Mouse (Mus musculus): ENCODE measurements at regions not wholly inside any gene's neighbourhood (a gene's known extent, or its start where the extent isn't known, plus 50 kb on each side); places are given as distances from the start of the nearest gene placed in this dataset.

DNA sequence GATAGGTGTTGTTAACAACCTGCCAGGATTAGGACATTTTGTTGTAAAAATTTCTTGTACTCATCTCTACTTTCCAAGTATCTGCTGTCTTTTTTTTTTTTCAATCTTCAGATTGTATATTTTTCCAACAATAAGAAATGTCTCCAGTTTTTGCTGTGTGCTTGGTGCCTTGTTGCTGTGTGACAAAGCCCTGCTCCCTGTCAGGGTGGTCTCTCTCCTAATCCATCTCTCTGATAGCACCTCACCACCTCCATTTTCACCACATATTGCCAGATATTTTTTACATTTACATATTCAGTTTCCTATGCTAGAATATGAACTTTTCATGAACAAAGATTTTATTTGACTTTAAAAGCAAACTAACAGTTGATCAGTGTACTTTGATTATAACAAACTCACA, 50.1 kb upstream of the Spred1 start:
- H3K9me3 ChIP-seq (replicated peaks; ENCODE audit: control insufficient read depth, low read length) = no peaks in the 10 kb centered on the region
- H3K27me3 ChIP-seq (ENCODE audit: control insufficient read depth, insufficient read depth, low read depth, low read length) = no peaks in the 10 kb centered on the region
- H3K4me1 ChIP-seq (ENCODE audit: control insufficient read depth, low read depth, low read length) = no peaks in the 10 kb centered on the region
- H3K9ac ChIP-seq (ENCODE audit: low read depth, low read length) = no peak overlapping the region
- H3K36me3 ChIP-seq (ENCODE audit: control insufficient read depth, insufficient read depth) = no peaks in the 10 kb centered on the region
- H3K4me2 ChIP-seq (ENCODE audit: low read depth, low read length) = no peak overlapping the region
- H3K27ac ChIP-seq (ENCODE audit: low read length) = no peak overlapping the region
- H3K4me3 ChIP-seq (ENCODE audit: low read depth, low read length) = no peak overlapping the region
- no peak for ATAC-seq (ENCODE audit: low read depth)

Data from liver, embryonic 16.5 days (tissue).